Mouse (Mus musculus): ENCODE results near the gene Clint1. TPM values are rescaled to one million over a fixed set of nuclear protein-coding genes. Genes with fewer than 3 reads are reported as not detected.

The Clint1 gene
- total RNA-seq, 2 experiments from 2014 or later, result 27.8 to 35.3 TPM

DNA sequence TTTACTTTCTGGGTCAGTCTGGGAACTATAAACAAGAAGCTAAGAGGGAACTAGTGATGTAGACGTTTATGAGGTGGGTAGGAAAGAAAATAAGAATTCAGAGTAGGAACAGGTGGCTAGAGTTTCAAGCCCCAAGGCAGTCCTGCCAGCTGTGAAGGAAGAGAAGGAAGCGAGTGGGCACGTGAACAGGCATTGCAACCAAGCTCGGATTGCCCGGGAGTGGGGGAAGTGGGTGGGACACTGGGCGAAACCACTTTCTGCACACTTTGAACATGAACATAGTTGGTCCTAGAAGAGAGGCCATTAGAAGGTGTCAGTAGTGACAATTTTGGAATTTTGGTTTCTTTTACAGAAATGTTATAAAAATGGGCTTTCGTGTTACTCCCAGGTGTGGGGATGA, 4.3 kb upstream of the Clint1 start:
- DNase-seq, result no peak

DNA sequence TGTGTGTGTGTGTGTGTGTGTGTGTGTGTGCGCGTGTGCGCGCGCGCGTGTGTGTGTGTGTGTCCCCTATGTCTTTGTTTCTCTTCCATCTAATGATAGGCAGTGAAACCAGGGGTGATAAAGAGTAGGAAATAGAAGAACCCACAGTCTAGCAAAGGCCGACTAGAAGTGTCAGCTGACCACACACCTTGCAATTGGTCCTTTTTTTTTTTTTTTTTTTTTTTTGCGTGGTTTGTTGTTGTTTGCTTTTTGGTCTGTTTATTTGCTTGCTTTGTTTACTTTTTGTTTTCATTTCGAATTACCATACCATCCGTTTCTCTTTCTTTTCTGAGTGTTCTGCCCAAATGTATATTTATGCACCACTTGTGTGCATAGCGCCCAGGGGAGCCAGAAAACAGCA, 3.6 kb upstream of the Clint1 start:
- no peak for DNase-seq

DNA sequence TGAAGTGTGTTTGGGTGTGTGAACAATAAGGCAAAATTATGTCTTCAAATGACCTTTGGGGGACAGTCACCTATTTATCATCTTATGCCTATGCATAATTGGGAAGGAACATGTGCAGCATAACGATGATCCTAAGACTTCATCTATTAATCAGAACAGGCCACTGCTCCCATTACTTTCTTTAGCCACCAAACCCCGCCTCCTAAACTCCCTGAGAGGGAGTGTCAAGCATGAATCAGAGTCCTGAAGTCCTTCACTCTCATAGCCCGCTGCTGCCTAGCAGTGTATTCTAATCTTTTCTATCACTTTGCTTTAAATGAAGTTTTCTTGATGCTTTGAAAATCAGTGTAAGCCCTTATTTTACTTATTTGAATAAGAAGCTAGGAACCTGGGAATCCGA, 2.6 kb upstream of the Clint1 start:
- no peak for DNase-seq

- no peak for DNase-seq
Observed at GRCm38 (mm10) chr11:45849859-45850258, 2.0 kb upstream of the Clint1 start.

DNA sequence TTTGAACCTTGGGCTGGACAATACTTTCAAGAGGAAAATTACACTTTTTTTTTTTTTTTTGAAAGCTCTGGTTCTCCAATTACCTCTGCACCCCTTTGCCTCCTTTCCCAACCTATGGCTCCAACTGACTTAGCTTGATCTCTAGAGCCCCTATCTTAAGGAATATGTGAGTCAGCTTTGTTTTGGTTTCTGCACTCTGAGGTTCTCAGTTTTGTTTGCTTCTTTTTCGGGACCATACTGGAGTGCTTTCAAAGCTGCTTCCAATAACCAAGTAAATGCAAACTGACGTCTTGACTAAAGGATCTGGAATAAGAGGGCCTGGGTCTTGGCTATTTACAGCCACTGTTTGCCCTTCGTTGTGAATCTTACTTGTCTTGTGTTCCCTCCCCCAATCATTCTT, 1.5 kb upstream of the Clint1 start:
- no peak for DNase-seq

- peak; percentile 31 for DNase-seq
Observed at GRCm38 (mm10) chr11:45852124-45852994, 508 bp downstream of the Clint1 start.

DNA sequence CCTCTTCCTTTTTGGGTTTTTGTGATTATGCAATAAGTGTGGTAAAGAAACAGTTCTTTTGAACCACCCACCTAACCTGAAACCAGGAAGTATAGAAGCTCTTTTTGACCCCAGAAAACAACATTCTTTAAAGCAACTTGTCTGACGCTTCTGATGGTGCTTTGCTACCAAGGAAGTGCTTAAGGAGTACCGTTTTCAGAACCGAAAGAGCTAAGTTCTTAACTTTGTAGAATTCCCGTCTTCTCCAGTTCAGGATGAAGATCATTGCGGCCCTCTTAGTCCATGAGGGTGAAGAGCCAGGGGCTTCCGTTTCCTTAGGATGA, 1.1 kb downstream of the Clint1 start:
- no peak for DNase-seq

DNA sequence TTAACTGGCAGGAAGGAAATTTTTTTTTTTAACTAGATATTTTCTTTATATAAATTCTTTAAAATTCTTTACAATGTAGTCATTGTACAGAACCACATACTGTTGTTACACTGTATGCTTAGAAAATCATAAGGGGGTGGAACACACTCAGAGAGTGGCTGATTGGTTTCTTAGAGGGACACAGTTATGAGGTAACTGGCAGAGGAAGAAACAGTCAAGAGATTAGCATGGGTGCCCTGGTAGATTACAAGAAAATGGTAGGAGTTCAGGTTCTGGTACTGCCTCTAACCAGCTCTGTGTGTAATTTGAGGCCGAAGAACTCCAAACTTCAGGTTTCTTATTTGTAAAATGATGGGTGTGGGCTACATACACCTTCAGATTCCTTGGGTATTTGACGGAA, 2.1 kb downstream of the Clint1 start:
- DNase-seq, result no peak

DNA sequence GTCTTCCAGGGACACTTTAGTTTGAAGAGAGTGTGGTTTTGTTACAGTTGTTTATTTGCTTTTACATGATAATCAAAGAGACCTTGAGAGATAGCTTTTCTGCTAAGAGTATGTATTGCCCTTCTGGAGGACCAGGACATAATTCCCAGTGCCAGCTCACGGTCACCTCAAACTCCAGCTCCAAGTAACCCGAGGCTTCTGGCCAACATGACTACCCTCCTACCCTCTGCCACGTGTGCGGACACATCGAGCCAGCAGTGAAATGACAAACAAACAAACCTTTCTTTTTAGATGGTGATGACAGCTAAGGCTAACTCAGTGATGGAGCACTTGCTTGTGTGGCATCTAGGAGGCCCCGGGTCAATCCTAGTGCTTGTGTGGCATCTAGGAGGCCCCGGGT, 2.5 kb downstream of the Clint1 start:
- no peak for DNase-seq

GRCm38 (mm10) chr11:45855407-45856148, 3.7 kb downstream of the Clint1 start:
- no peak for DNase-seq

GRCm38 (mm10) chr11:45856149-45856516, 4.3 kb downstream of the Clint1 start:
- DNase-seq, result no peak

- DNase-seq, result no peak
Observed at GRCm38 (mm10) chr11:45861334-45861733, 9.5 kb downstream of the Clint1 start.

DNA sequence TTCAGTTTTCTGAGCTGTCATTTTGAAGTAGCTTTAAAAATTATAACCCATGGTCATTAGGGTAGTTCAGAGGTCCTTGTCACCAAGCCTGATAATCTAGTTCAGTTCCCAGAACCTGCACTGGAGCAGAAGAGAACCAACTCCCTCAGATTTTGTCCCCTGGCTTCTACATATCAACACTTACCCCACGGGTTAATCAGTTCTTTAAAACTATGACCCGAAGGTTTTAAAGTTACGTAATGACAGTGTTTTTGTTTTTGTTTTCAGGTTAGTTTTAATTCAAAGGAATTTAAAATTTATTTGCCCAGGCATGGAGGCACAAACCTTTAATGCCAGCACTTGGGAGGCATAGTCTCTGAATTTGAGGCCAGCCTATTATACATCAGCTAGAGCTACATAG, 12.6 kb downstream of the Clint1 start:
- DNase-seq, result no peak

DNA sequence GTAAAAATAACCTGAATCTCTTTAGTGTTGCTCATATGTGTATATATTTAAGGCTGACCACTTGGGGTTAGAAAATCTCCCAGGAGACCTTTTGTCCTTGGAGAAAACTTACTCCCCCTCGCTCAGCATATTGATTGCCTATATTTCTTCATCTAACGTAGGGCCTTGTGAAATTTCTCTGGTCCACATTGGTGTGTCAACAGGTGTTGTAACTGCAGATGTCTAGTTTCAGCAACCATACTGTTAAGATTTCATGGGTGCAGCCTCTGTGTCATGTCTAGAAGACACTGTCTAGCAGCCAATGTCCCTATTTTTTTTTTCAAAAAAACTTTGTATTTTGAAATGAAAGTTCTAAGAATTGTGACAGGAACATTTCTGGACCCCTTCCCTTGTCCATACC, 14.0 kb downstream of the Clint1 start:
- no peak for DNase-seq

DNA sequence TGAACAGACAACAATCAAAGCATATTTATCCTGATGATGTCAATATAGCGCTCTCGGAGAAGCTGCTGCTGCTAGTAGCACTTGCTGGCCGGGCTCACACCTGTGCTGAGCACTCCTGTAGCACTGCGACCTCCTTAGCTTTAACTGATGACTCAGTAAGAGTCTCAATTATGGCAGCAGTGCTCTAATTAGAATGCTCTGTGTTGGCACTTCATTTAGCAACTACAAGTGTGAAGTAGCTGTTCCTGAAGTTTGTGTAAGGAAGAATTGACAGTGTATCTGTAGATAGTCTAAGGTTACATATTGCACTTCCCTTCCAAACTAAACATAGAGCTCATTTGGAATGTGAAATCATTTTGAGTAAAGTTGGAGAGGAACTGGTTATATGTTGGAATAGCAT, 14.7 kb downstream of the Clint1 start:
- no peak for DNase-seq

- DNase-seq, result no peak
Observed at GRCm38 (mm10) chr11:45873666-45874065, 21.8 kb downstream of the Clint1 start.

GRCm38 (mm10) chr11:45874251-45874650, 22.4 kb downstream of the Clint1 start:
- no peak for DNase-seq

GRCm38 (mm10) chr11:45875351-45875935, 23.6 kb downstream of the Clint1 start:
- DNase-seq, result peak; percentile 68

- no peak for DNase-seq
Observed at GRCm38 (mm10) chr11:45876036-45876435, 24.2 kb downstream of the Clint1 start.

- peak; percentile 33 for DNase-seq
Observed at GRCm38 (mm10) chr11:45879366-45879765, 27.5 kb downstream of the Clint1 start.

DNA sequence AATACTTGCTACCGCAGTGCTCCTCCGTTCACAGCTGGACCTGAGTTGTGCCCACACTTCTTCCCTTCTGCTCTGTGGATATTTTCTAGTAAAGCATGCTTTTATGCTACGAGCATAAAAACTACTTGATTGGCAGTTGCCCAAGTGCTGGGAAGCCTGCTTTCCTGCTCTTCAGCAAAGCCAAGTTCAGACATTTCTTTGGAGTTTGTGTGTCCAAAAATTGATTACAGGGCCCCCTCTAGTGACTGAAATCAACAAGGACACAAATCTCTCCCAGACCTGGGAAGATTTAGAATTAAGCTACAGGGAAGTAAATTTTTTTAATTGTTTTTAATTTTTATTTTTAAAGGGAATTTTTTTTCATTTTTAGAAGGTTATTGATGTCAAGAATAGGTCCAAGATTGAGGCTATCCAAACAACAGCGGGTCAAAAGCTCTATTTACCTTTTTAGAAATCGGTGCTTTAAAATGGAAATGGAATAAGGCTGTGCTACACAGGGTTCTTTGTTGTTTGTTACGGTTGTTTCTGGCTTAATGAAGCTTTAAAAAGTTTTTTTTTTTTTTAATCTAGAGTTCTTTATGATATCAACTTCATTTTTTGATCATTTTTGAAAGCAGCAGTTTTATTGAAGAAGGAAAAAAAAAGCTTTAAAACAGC, 29.3 kb downstream of the Clint1 start:
- DNase-seq, result no peak

DNA sequence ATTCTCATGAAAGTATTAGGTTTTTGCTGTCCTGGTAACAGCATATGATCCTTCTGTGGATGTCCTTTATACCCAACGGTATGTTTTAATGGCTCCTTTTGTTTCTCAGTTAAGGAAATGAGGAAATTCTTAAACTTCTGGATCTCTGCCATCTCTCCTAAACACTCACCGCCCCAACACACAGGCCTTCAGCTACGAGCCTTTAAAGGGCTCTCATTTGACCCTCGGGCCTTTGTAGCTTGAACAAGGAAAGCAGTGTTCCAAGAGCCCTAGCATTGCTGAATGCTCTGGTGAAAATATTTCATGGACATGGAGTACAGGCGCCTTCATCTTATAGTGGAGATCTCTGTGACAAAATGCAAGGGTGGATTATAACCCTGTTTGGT, 29.8 kb downstream of the Clint1 start:
- no peak for DNase-seq
